Mouse (Mus musculus): Measurements from ENCODE around the gene Wdr95.

Gene Wdr95

DNA sequence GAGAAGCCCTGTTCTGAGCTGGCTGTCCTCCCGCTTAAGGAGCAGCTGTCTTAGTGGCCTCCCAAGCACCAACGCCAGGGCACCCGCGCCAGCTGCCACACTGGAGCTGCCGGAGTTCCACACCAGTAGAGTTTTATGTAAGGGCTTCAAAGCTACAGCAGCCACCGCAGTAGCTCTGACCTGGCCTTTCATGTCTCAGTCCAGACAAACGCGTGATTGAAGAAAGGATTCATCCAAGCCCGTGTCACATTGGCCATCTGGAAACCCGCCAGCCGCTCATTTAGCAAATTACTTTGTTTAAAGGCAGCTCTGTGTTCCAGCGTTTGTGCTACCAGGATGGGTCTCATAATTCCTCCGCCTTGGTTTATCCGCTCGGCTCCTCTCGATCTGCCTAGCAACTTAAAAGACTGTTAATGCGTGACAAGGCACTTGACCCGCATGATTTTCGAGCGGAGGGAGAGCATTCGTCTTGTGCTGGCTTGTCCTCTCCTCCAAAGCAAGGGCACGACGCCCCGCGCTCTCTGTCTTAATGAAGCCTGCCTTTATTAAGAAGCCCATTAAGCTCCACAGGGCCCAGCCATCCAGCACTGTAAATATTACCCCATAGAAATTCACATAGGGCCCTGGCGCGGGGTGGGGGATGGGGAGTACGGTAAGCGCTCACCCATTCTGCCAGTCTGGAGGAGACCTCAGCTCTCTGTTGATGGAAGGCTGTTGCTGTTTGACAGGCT, at the start of gene Wdr95:
Gene Wdr95 (plus strand): TSS at position 681 of the 731 bp plus-strand sequence.
- DNase-seq, result peak; percentile 99

DNA sequence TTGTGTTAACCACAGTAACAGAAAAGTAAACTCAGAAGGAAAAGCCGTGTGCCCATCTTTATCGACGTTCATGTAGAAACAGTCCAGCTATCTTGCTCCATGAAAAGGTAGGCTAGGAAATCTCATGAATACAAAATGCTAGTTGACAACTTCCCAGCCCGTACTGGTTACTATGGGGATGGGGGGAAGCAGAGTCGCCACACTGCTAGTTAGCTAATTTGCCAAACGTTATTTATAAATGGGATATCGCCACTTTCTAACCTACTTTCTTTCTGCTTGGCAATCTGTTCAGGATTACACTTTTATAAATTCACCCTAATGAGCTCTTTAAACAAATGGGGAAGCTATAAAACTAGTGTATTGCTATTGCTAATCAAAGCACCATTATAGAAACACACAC, 46.6 kb upstream of the Wdr95 start:
- DNase-seq, result no peak

DNA sequence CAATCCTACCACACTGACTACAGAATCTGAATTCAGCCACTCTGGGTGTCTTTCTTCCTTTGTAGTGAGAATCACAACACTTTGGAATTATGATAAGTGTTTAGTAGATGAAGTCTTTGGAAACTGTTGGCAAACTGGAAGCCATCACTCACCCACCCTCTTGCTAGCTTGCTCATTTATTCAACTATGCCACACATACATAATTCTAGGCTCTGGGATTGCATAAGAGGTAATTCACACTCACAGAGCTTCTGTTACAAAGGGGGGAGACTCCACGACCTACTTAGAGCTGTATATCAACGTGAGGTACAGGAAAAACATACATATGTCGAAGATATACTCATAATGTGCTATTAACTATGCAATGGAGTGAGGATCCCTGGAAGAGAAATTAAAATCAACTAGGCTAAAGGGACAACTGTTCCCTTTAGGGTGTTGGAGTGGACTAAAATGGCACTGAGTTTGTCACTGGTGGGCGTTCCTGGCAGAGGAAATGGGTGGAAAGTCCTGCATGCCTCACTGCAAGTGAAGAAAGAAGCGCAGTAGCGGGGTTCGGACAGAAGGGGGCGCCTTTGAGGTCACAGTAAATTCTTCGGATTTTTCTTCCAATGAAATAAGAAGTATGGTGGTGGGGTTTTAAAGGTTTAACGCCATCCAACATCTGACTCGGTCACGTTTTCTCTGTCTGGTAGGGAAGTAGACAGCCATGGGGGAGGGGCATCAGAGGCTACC, 45.0 kb upstream of the Wdr95 start:
- DNase-seq, result no peak

DNA sequence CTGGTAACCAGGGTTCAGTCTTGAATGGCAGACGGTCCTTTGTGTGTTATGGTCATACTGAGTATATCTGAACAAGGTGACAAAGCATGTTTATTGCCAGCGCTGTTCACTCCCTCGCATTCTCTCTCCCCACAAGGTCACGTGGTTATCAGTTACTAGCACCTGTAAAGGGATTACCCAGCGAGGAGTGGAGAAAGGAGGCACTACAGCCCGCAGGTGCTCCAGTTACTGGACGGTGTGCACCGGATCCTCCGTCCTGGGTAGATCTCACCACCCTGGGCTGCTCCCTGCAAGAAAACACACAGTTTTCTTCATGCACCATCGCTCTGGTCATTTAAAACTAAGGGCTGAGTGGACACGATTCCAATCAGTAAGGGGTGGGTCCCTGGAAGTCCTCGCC, 44.2 kb upstream of the Wdr95 start:
- no peak for DNase-seq

DNA sequence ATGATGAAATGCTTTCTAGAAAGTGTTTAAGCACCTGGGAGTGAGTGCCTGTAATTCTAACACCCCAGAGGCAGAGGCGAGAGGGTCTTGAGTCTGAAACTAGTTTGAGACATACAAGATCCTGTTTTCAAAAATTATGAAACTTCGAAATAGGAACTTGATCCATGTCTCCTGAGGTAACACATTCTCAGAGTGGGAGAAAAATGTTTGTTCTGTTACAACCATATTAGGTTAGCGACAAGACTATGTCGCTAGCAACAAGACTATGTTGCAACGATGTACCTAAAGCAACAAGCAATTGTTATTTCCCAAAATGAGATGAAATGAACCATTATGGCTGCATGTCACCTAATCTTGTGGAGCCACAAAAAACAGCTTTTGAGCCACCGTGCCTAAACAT, 43.0 kb upstream of the Wdr95 start:
- no peak for DNase-seq

DNA sequence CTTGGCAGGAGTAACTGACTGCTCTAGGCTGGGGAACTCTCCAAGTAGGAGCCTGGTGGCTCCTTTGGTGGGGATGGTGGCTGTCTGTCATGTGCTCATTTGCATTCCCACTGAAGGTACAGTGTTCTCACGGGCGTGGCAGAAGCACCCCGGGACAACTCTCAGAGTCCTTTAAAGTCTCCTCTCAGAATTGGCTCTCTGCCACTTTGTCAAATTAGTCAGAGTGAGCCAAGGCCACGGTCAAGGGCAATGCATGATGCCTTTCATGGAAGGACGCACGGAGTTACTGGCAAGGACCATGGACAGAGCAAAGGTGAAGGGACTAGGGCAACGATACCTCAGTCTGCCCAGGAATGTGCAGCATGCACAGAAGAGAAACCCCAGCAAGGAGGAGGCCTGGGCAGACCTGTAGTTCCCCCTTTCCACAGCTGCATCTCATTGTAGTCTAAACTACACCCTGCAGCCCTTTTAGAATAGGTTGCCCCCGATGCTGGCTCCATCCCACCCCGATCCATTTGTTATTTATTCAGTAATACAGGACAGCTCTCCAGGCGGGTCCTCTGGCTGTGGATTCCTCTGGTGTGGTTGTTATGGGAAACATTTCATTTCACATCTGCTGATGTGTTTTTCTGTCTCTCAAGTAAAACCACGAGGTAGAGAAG, 40.0 kb upstream of the Wdr95 start:
- DNase-seq, result peak; percentile 45

DNA sequence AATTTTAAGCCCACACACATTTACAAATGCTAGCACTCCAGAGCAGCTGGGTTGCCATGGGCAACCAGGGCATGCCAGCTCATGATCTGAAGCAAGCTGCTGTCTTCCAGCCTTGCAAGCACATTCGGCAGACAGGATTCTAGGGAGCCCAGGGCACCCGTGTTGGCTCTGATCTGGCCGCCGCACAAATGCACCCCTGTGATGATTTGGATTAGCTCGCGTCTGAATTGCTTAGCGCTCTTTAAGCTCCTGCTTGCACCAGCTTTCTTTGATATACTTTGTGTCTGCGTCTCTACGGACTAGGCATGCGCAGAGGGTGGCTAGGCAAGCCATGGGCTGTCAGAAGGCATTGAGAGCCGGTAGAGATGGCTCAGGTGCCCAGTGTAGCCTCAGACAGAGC, 39.3 kb upstream of the Wdr95 start:
- DNase-seq, result peak; percentile 86

DNA sequence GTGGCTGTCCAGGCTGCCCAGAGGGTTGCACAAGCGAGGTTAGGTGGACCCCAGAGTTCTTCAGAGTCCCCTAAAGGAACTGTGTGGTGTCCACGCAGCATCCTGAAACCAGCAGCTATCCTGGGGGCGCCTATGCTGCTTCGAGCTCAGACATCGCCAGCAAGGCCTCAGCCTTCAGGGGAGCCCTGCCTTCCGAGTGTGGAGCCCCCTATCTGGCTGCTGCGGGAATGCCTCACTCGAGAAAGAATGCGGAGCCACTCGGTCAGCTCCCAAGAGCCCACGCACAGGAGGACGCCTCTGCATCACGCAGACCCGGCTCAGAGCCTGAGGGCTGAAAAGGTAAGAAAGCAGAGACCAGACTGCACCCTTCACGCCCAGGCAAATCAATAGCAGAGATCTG, 38.2 kb upstream of the Wdr95 start:
- no peak for DNase-seq

DNA sequence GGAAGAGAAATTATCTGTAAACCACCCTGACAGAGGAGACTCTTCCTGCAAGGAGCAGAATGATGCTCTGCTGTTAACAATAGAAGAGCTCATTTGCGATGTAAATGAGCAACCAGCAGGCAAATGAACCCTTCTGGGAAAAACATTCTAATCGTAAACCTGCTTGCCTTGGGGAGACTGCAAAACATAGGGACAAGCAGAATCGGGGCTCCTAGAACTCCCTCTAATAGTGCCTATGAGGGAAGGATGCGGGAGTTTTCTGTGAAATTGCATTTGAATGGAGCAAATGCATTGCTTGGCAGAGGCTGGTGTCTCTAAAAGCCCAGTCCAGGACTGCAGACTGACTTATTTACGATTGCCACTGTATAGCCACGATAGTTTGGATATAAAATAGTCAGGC, 32.8 kb upstream of the Wdr95 start:
- no peak for DNase-seq

DNA sequence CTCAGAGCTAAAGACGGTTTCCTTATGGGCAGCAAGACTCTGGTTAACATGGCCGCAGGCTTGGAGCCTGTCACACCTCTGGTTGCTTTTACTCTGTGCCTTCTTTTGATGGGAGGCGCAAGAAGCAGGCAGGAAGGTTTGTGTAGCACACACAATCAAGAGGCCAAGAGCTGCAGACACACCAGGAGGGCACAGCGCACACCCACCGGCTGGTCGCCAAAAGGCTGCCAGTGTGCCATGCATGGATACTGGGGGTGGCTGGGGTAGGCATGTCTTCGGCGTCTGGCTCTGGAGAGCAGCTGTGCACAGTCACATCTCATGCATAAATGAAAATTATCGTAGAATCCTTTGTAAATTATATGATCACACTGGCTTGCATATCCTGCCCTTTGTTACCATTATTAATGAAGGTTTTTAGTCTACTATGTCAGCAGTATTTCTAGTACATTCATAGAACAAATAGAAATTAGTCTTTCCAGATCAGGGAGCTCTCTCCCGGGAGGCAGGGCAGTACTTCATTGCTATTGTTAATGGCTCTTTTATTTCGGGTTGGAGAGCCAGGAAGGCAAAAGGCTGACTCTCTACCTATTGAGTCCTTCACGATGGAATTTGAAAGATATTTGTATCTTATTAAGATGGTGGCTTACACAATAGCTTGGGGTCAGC, 31.9 kb upstream of the Wdr95 start:
- DNase-seq, result no peak

DNA sequence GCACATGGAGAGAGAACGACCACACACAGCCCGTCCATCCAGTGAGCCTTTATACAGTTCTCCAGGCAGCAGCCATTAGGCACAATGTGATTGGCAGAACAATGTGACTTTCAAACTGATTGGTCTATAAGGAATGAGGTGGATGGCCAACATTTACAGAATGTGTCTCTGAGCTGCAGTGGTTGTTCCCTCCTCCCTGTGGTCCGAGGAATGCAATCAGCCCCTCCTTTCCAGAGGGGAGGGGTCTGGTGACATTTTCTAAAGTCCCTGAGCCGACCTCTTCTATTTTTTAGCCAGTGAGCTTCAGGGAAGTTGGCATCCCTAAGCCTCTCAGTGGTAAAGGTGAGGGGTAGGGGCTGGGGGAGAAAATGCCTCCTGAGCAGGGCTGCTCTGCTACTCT, 28.5 kb upstream of the Wdr95 start:
- DNase-seq, result no peak

DNA sequence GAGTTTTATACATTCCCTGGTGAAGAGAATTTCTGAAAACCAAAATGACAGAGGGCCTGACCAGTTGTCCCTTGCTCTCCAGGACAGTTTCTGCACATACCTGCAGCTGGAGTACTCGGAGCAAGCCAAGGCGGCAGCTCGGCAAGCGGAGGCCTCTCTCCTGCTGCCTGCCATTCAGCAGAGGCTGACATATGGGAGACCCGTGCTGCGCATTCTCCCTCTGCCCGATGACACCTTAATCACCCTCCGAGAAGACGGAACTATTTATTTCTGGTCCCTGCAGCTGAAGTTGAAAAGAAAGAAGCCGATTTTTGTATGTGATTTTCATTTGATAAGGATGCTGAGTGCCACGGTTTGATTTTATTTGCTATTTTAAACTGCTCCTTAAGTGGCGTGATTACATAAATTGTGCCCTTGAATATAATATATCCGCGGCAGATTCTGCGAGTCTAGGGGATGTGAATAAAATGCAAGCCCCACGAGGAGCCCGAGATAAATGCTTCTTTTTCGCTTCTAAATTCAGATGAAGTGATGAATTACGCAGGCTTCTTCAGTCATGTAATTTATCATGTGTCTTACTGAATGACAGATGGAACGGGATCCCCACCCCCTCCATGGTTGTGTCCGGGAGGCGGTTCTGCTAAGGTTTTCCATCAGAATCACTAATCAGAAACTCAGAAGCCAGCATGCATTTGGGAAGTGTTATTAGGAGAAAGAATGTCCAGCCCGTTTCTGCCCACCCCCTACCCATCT, 24.9 kb upstream of the Wdr95 start:
- DNase-seq, result no peak

DNA sequence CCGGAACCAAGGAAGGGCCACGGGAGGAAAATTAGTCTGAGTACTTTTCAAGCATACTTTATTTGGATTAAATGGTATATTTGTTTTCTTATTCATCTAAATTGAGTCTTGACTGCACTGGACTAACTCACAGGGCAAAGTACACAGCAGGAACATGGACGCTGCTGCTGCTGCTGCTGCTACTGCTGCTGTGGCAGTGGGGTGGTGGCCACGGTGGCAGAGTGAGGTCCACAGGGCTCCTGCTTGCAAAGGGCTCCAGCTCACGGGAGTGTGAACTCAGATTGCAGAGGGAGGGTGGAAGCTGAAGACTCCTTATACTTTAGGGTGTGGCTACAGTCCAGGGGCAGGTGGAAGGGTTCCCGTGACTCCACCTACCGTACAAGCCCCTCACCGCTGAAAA, 23.5 kb upstream of the Wdr95 start:
- no peak for DNase-seq

DNA sequence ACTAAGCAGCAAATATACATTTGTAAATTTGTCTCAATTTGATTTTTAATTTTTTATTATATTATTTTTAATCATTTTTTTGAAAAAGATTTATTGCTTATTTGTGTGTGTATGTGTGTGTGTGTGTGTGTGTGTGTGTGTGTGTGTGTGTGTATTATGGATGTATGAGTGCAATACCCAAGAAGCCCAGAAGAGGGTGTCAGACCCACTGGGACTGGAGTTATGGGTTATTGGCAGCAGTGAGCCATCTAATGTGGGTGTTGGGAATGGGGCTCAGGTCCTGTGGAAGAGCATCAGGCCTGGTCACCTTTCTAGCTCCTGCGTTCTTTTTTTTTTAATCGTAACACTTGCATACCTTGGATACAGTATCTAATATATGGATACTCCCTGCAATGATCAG, 22.4 kb upstream of the Wdr95 start:
- no peak for DNase-seq

DNA sequence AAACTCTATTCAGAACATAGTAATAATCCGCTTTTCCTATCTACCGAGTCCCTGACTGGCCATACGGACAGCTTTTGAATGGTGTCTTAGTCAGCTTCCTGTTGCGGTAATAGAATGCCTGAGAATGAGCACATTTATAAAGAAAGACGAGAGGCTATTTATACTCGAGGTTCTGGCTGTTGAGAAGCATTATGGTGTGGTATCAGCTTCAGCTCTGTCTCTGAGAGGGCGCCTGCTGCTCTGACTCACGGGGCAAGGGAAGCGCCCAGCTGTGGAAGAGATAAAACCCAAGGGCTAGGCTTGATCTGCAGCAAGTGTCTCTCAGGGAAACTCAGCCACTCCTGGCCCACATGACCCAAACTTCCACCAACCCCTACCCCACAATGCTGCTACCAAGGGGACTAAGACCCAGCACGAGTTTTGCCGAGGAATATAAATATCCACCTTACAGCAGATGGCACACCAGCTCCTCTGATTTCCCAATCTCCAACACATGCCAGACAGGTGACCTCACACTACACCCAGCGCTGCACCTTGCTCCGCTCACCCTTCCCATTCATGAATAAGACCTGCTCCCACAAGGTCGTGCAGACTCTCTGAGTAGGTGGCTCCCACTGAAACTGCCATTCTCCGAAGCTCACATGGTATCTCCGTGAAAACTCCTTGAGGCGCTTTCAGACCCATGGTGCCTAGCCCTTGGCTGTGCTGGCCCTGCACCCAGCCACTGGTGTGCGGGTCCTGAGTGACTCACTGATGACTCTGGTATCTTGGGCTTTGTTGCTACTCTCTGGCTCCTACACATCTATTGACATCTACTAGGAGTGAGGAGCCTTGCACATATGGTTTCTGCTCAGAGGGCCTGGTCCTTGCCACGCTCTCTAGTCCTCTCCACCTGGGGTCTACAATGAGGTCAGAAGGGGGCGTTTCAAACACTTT, 20.1 kb upstream of the Wdr95 start:
- no peak for DNase-seq

DNA sequence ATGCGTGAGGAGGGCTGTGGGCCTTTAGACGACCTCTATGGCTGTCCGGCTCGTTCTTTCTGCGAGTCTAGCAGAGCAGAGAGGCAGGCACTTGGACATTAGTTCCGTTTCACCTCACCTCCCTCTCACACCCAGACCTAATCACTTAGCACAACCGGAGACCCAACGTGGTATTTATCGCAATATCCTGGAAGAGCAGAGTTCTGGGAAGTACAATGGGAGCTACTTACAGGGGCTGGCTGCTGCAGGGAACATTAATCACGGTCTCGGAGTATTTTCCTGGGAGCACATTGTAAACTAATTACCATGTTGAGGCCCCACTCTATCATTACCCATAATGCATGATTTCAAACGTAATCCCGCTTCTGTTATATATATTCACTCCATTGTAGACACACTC, 18.2 kb upstream of the Wdr95 start:
- peak; percentile 60 for DNase-seq

DNA sequence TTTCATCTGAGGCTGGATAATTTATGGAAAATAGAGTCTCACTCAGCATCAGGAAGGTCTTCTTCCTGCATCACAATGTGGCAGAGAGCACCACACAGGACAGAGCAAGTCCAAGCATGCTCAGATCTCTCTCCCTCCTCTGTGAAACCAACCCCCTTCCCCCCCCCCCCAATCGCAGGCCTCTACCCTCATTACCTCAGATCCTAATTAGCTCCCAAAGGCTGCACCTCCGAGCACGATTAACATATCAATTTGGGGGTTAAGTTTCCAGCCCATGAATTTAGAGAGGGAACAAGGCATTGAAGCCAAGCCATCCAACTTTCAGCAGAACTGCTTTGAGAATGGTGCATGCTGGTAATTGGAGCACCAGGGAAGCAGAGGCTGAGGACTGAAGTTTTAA, 15.8 kb upstream of the Wdr95 start:
- DNase-seq, result no peak

DNA sequence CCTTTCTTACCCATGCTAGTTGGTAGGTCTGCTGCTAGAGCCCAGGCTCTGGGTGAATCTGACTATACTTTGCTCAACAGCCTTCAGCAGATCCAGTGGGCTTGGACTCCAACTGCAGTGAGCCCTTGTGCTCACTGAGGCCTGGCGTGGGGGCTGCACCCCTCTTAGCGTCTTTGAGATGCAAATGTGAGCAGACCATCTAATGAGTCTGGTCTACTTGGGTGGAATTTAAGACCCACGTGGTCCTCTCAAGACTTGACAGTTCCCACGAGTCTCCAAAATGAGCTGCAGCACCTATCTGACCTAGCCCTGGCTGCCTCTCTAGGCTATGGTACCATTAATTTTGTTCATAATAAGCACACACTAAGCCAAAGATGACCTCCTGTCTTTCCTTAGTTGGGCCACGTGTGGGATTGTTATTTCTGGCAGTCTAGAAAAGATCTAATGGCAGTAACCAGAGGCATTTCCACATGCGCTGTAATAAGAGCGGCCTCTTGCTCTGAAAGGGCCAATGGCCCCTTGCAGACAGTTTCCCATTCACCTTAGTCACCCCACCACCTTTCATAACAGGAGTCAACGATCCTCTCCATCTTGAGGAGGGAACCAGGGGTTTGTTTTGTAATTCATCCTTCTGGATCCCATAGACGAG, 14.9 kb upstream of the Wdr95 start:
- no peak for DNase-seq

DNA sequence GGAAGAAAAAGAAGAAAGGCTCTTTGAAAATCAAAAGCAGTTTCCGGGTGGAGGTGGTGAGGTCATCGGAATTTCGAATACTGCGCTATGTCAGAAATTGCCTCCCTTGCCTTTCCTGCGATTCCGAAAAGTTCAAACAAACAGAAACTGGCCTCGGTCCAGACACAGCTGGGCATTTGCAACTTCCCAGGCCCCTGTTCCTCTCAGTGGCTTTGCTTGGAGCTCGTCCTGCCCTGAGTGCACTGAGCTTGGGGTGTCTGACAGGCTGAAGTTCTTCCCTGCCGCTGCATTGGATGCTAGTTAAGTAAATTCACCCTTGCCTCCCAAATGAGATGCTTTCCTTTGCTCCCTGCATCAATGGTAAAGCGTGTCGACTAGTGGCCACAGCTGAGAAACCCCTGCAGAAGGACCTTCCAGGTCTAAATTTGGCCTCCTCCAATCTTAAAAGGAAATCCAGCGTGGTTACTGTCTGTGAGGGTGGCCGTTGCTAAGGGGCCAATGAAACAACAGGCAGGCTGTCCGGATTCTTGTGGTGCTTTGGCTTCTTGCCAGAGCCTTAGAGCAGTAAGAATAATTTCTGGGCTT, 14.3 kb upstream of the Wdr95 start:
- peak; percentile 81 for DNase-seq

DNA sequence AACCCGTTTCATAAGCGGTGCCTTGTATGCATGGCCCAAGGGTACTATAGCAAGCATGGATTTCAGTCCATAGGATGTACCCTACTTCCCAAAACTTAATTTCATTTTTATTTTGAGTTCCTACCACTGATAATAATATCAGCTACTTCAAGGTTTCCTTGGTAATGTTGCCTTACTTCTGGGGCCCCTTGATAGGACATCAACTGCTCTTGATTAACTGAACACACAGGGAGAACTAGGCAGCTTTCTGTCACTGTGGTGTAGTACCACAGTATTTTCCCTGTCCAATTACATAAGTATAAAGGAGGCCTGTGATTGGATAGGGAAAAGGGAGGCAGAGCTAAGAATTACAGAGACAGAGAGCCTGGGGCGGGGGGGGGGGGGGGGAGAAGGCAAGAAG, 13.6 kb upstream of the Wdr95 start:
- no peak for DNase-seq

DNA sequence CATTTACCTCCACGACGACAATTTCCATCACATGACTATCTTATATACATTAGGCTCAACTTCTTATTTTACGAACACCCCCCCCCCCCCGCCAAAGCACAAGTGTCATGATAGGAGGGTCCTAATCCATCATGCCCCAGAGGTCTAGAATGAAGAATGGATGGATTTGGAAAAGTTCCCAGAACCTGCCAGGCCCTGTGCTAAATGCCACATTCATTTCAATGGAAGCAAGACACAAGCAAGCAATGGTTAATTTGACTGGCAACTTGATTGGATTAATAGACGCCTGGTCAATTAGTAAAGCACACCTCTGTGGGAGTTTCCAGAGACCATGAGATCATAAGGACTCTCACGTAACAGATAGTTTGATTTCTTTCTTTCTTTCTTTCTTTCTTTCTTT, 11.4 kb upstream of the Wdr95 start:
- DNase-seq, result peak; percentile 79
